Comparison of ENCODE assay signal across 10 mouse cellular contexts in genomic region chr17:87375941-87376511, GRCm38 (mm10). TPM values are rescaled to one million over a fixed set of nuclear protein-coding genes. Genes with fewer than 3 reads are reported as not detected.
DNase-seq lines count a peak whose midpoint lies in the region; ATAC-seq and TF ChIP-seq lines count a peak whose summit lies in the region.
"Had no signal": no experiment of that assay in that cellular context is flagged by ENCODE, and none has a peak within 500 bp of the region (broad histone marks: within the 10 kb centered on the region; RNA-seq: fewer than 3 reads in every experiment).

No protein-coding gene starts in this region.

- H3K9me3 ChIP-seq in CH12.LX (replicated peaks; ENCODE audit: low read length): no peaks in the 10 kb centered on the region
- H3K9me3 ChIP-seq in lung, postnatal 0 days (ENCODE audit: low read length): no peaks in the 10 kb centered on the region

- peaks cover 45 to 65% of the 10 kb centered on the region in 2 experiments for H3K4me1 ChIP-seq in CH12.LX (ENCODE audit: control insufficient read depth in 1 of 2, insufficient read depth in 2 of 2)
- peaks cover 17% of the 10 kb centered on the region; the same call in 1 of the 2 replicates for H3K4me1 ChIP-seq in lung, postnatal 0 days (ENCODE audit: insufficient read depth, low read depth, low read length)

- no peak overlapping the region for H3K27ac ChIP-seq in CH12.LX (ENCODE audit: insufficient read depth, low read depth)
- peak overlapping the region; percentile 85 for H3K27ac ChIP-seq in lung, postnatal 0 days (ENCODE audit: low read length)
- H3K27ac ChIP-seq in layer of hippocampus, adult 2 months: no peak overlapping the region

- H3K36me3 ChIP-seq in CH12.LX (replicated peaks in 1 of 2; ENCODE audit: control insufficient read depth in 1 of 2, insufficient read depth in 1 of 2, low read length in 1 of 2): peaks cover 0 to 5% of the 10 kb centered on the region in 2 experiments
- no peaks in the 10 kb centered on the region for H3K36me3 ChIP-seq in lung, postnatal 0 days (ENCODE audit: insufficient read depth, low read length)

- no peak overlapping the region for H3K4me2 ChIP-seq in CH12.LX (ENCODE audit: insufficient read depth, low read depth, poor library complexity, severe bottlenecking)
- no peak overlapping the region for H3K4me2 ChIP-seq in lung, postnatal 0 days (replicated peaks; ENCODE audit: low read depth, low read length)

- no peaks in the 10 kb centered on the region for H3K79me2 ChIP-seq in CH12.LX (replicated peaks; ENCODE audit: control insufficient read depth, extremely low read depth, insufficient read depth, poor library complexity, severe bottlenecking)

- H3K4me3 ChIP-seq in CH12.LX (replicated peaks in 1 of 3; ENCODE audit: low read depth in 2 of 3, low read length in 2 of 3, poor library complexity in 1 of 3): peak overlapping the region in 1 of 3 experiments; percentile 14
- H3K4me3 ChIP-seq in lung, postnatal 0 days (ENCODE audit: low read depth, low read length): no peak overlapping the region
- no peak overlapping the region for H3K4me3 ChIP-seq in layer of hippocampus, adult 2 months

- DNase-seq in gastrocnemius, postnatal 14 days: peak; percentile 60
- no peak for DNase-seq in gastrocnemius, adult 18-20 months (ENCODE audit: low spot score)
- DNase-seq in CH12.LX (ENCODE audit: extremely low read depth) (peak; percentile 68), MN1 (ENCODE audit: low spot score) (no peak)
- DNase-seq in heart, postnatal 10 days: peak; percentile 58 to 62
- peak; percentile 84 for DNase-seq in lung, postnatal 0 days (ENCODE audit: low spot score)
- DNase-seq in frontal cortex, postnatal 14 days (ENCODE audit: low spot score in 2 of 2): no peak
- DNase-seq in layer of hippocampus, adult 2 months (ENCODE audit: low spot score in 2 of 2): no peak
- DNase-seq: right cerebral cortex, postnatal 25 days had no signal

- TF ChIP-seq CTCF in CH12.LX (conservative IDR thresholded peaks at IDR 0.05 in 1 of 2, IDR thresholded peaks at IDR 0.05 in 1 of 2; ENCODE audit: low read depth in 2 of 2, low read length in 2 of 2): no peak
- no peak for TF ChIP-seq CTCF in lung, postnatal 0 days (IDR thresholded peaks at IDR 0.05)
- TF ChIP-seq CTCF in layer of hippocampus, adult 2 months (conservative IDR thresholded peaks at IDR 0.05): no peak

- intact Hi-C loops in gastrocnemius, postnatal 14 days (cut with DNase I; ENCODE audit: low total_unique reads): no loop called here
- intact Hi-C loops in heart, postnatal 10 days (cut with DNase I): loop anchor here (5.0 kb wide), 2 partner anchors 44 to 46 kb away; no protein-coding TSS in a partner anchor

- dilution Hi-C loops in CH12.LX (cut with MboI; ENCODE audit: extremely low pct_ligation_motif_present, extremely low pct_unique_long_range_greater_than_20kb, low sequenced_read_pairs): no loop called here

- 11% methylated on average over 10 of the region's 10 CpGs for WGBS in lung, postnatal 0 days

- TF ChIP-seq POLR2A in CH12.LX (IDR thresholded peaks at IDR 0.05; ENCODE audit: low read depth, low read length): no peak

- TF ChIP-seq RAD21 in CH12.LX (IDR thresholded peaks at IDR 0.05; ENCODE audit: low read depth, low read length): no peak

- no peaks in the 10 kb centered on the region for H3K27me3 ChIP-seq in CH12.LX (replicated peaks)
- H3K27me3 ChIP-seq in lung, postnatal 0 days (replicated peaks; ENCODE audit: insufficient read depth, low read length): no peaks in the 10 kb centered on the region

- no peak for TF ChIP-seq EP300 in CH12.LX (IDR thresholded peaks at IDR 0.05; ENCODE audit: low read length)
- peak; percentile 52 for TF ChIP-seq EP300 in lung, postnatal 0 days (IDR thresholded peaks at IDR 0.05)

- H3K9ac ChIP-seq in CH12.LX (ENCODE audit: insufficient read depth, low read depth): no peak overlapping the region
- H3K9ac ChIP-seq in lung, postnatal 0 days (replicated peaks; ENCODE audit: low read depth): no peak overlapping the region

- peak; percentile 86 for ATAC-seq in lung, postnatal 0 days

- in situ Hi-C loops in CH12.LX (cut with MboI; ENCODE audit: low pct_ligation_motif_present, low pct_unique_long_range_greater_than_20kb, low sequenced_read_pairs): no loop called here

TF ChIP-seq in CH12.LX, 34 proteins besides CTCF, POLR2A, EP300 and RAD21:
- peak; percentile 58 for TF ChIP-seq ELF1 (IDR thresholded peaks at IDR 0.05; ENCODE audit: low read depth, low read length)
- no peak for TF ChIP-seq ETS1 (conservative IDR thresholded peaks at IDR 0.05; ENCODE audit: low read depth, low read length)

RNA-seq across cellular contexts. Expression of gene Stpg4, which starts 51.5 kb away (rescaled TPM):
- total RNA-seq in gastrocnemius, postnatal 14 days (2021): not detected
- total RNA-seq in gastrocnemius, adult 18-20 months (2021): not detected
- not detected in 2 replicates for total RNA-seq in CH12.LX (2012; rRNA removed)
- not detected in 2 replicates for total RNA-seq in CH12.LX (2014; rRNA removed)
- polyA plus RNA-seq in CH12.LX (2012; ENCODE audit: insufficient read length, low read depth): not detected in 2 replicates
- total RNA-seq in heart, postnatal 10 days (2021): not detected
- not detected in 2 replicates for polyA plus RNA-seq in lung, postnatal 0 days (2015; fragmentation: Nextera tagmentation; extraction: Ambion mirVana)
- not detected for total RNA-seq in layer of hippocampus, adult 2 months (2021)
- polyA plus RNA-seq: large intestine, adult 2 months had no signal

Comparison
In these comparisons a context has a peak if more than half of its experiments do, and no peak if none do; other contexts are left out.
1. DNase-seq: peak in gastrocnemius, postnatal 14 days (single experiment), CH12.LX (single experiment), heart, postnatal 10 days (2 of 2) and lung, postnatal 0 days (single experiment); none in gastrocnemius, adult 18-20 months (single experiment), frontal cortex, postnatal 14 days (0 of 2), MN1 (single experiment) and layer of hippocampus, adult 2 months (0 of 2).